Mouse (Mus musculus) embryo, embryonic 10 days (tissue): ENCODE measurements around the gene Ecel1.

Experiments
- DNase-seq: peaks from one replicate; pipeline ENCODE4 v3.0.0-alpha.2; 2015; ENCODE audit warnings: low spot score

The Ecel1 gene

GRCm38 (mm10) chr1:87170458-87170857 lies 14.1 kb upstream of the Ecel1 start:
- no peak for DNase-seq

- no peak for DNase-seq
Measured at GRCm38 (mm10) chr1:87164796-87165184, 8.5 kb upstream of the Ecel1 start.

GRCm38 (mm10) chr1:87164164-87164795 lies 8.0 kb upstream of the Ecel1 start:
- DNase-seq = no peak

- no peak for DNase-seq
Measured at GRCm38 (mm10) chr1:87159396-87159795, 3.1 kb upstream of the Ecel1 start.

GRCm38 (mm10) chr1:87155531-87156198 lies 656 bp downstream of the Ecel1 start:
- DNase-seq = peak; percentile 76

- peak; percentile 28 for DNase-seq
Measured at GRCm38 (mm10) chr1:87154501-87155120, 1.7 kb downstream of the Ecel1 start.

- no peak for DNase-seq
Measured at GRCm38 (mm10) chr1:87153776-87154500, 2.4 kb downstream of the Ecel1 start.

GRCm38 (mm10) chr1:87151286-87151685 lies 5.0 kb downstream of the Ecel1 start:
- DNase-seq = no peak

- DNase-seq = peak; percentile 74
Measured at GRCm38 (mm10) chr1:87149422-87149821, 6.9 kb downstream of the Ecel1 start.

- DNase-seq = no peak
Measured at GRCm38 (mm10) chr1:87143141-87143540, 13.2 kb downstream of the Ecel1 start.

GRCm38 (mm10) chr1:87142456-87142855 lies 13.9 kb downstream of the Ecel1 start:
- DNase-seq = no peak

GRCm38 (mm10) chr1:87141550-87141949 lies 14.8 kb downstream of the Ecel1 start:
- no peak for DNase-seq

GRCm38 (mm10) chr1:87131803-87132202 lies 24.5 kb downstream of the Ecel1 start:
- no peak for DNase-seq

GRCm38 (mm10) chr1:87127206-87128030 lies 28.9 kb downstream of the Ecel1 start:
- no peak for DNase-seq

- no peak for DNase-seq
Measured at GRCm38 (mm10) chr1:87124673-87125072, 31.6 kb downstream of the Ecel1 start, which contains the start of gene Akp3. Gene Akp3, plus strand, starts transcription at chr1:87124973.

GRCm38 (mm10) chr1:87114784-87115183 lies 41.5 kb downstream of the Ecel1 start:
- no peak for DNase-seq

- DNase-seq = peak; percentile 40
Measured at GRCm38 (mm10) chr1:87111719-87112354, 44.5 kb downstream of the Ecel1 start.

GRCm38 (mm10) chr1:87108564-87108963 lies 47.8 kb downstream of the Ecel1 start:
- no peak for DNase-seq

- no peak for DNase-seq
Measured at GRCm38 (mm10) chr1:87106536-87106935, 49.8 kb downstream of the Ecel1 start.

GRCm38 (mm10) chr1:87103936-87104335 lies 52.4 kb downstream of the Ecel1 start:
- no peak for DNase-seq

GRCm38 (mm10) chr1:87102114-87102513 lies 54.2 kb downstream of the Ecel1 start:
- DNase-seq = no peak
